ENCODE assay signal across 24 mouse cellular contexts in genomic region chr6:41301969-41302368, GRCm38 (mm10). TPM values are rescaled to one million over a fixed set of nuclear protein-coding genes. Genes with fewer than 3 reads are reported as not detected.
"Had no signal": no experiment of that assay in that cellular context is flagged by ENCODE, and none has a peak within 500 bp of the region (broad histone marks: within the 10 kb centered on the region; RNA-seq: fewer than 3 reads in every experiment).

Gene Try4, plus strand, starts transcription at chr6:41302269.

- DNase-seq: liver, embryonic 13.5 days; liver, postnatal 0 days; lung, adult 2 months; lung, postnatal 14 days; lung, postnatal 36 days; right cerebral cortex, postnatal 25 days; right cerebral cortex, postnatal 4 days; thymus, adult 18-20 months; thymus, postnatal 14 days; thymus, postnatal 36 days had no signal

- H3K27me3 ChIP-seq: liver, embryonic 13.5 days; liver, embryonic 15.5 days; lung, embryonic 15.5 days; midbrain, embryonic 13.5 days; midbrain, embryonic 15.5 days; neural tube, embryonic 12.5 days had no signal

- H3K36me3 ChIP-seq: liver, embryonic 13.5 days; liver, embryonic 15.5 days; lung, embryonic 15.5 days; midbrain, embryonic 13.5 days; midbrain, embryonic 15.5 days; neural tube, embryonic 12.5 days had no signal

- H3K4me3 ChIP-seq: liver, embryonic 13.5 days; liver, embryonic 15.5 days; lung, embryonic 15.5 days; megakaryocyte, embryonic 14.5 days; midbrain, embryonic 13.5 days; midbrain, embryonic 15.5 days; neural tube, embryonic 12.5 days had no signal

- H3K27ac ChIP-seq: liver, embryonic 13.5 days; liver, embryonic 15.5 days; lung, embryonic 15.5 days; macrophage; midbrain, embryonic 13.5 days; midbrain, embryonic 15.5 days; neural tube, embryonic 12.5 days had no signal

- H3K9me3 ChIP-seq: liver, embryonic 13.5 days; liver, embryonic 15.5 days; lung, embryonic 15.5 days; megakaryocyte, embryonic 14.5 days; midbrain, embryonic 13.5 days; midbrain, embryonic 15.5 days; neural tube, embryonic 12.5 days had no signal

- H3K4me2 ChIP-seq: liver, embryonic 13.5 days; liver, embryonic 15.5 days; lung, embryonic 15.5 days; midbrain, embryonic 11.5 days; midbrain, embryonic 13.5 days; midbrain, embryonic 15.5 days; neural tube, embryonic 12.5 days had no signal

- H3K4me1 ChIP-seq: liver, embryonic 13.5 days; liver, embryonic 15.5 days; lung, embryonic 15.5 days; megakaryocyte, embryonic 14.5 days; midbrain, embryonic 13.5 days; midbrain, embryonic 15.5 days; neural tube, embryonic 12.5 days had no signal

- H3K9ac ChIP-seq: liver, embryonic 13.5 days; liver, embryonic 15.5 days; liver, postnatal 0 days; lung, embryonic 15.5 days; midbrain, embryonic 13.5 days; midbrain, embryonic 15.5 days; neural tube, embryonic 12.5 days had no signal

- ATAC-seq: liver, postnatal 0 days; lung, postnatal 0 days; midbrain, embryonic 13.5 days; midbrain, embryonic 15.5 days had no signal

RNA-seq across cellular contexts. Expression of gene Try4, which starts in this region (rescaled TPM):
- total RNA-seq: megakaryocyte progenitor cell, adult 5-6 weeks; midbrain, postnatal 0 days; monocyte, adult 5-6 weeks; neutrophil, adult 5-6 weeks had no signal
- polyA plus RNA-seq: liver, embryonic 13.5 days; liver, embryonic 15.5 days; liver, postnatal 0 days; lung, embryonic 15.5 days; lung, postnatal 0 days; macrophage; midbrain, embryonic 11.5 days; midbrain, embryonic 13.5 days; midbrain, embryonic 15.5 days; midbrain, postnatal 0 days; neural tube, embryonic 12.5 days; neural tube, embryonic 14.5 days had no signal
